Mouse (Mus musculus) layer of hippocampus, adult 2 months (tissue): ENCODE results near the gene Rpl13a. TPM values are rescaled to one million over a fixed set of nuclear protein-coding genes. Genes with fewer than 3 reads are reported as not detected.
"Not testable (repeated sequence)": the region's sequence is repeated elsewhere in the genome, so short reads cannot be mapped to it uniquely, and the experiment has no call there.

ENCODE experiments used
- DNase-seq, 2 experiments: peaks; one replicate each; pipeline ENCODE4 v3.0.0; 2022; ENCODE audit warnings: low spot score in 2 of 2
- H3K27ac ChIP-seq: fragments of 200-600 bp; 2 replicates; pipeline ENCODE4 v1.8.1; 2022
- H3K4me3 ChIP-seq: fragments of 200-600 bp; 2 replicates; pipeline ENCODE4 v1.8.1; 2022; ENCODE audit warnings: mild to moderate bottlenecking
- CTCF ChIP-seq: fragments of 200-600 bp; conservative IDR thresholded peaks from 2 replicates; pipeline ENCODE4 v1.8.1; 2022; ENCODE audit warnings: antibody characterized with exemption, mild to moderate bottlenecking, moderate library complexity
- total RNA-seq, 2 experiments: library from RNA; stranded (reverse); gene quantifications; 2 replicates each; pipeline ENCODE4 v1.2.3; 2021

The Rpl13a gene
- total RNA-seq, 2 experiments from 2014 or later: 808 to 856 TPM

GRCm38 (mm10) chr7:45117566-45117965 is 11.0 kb downstream of the Rpl13a start:
- no peak overlapping the region for H3K4me3 ChIP-seq
- no peak overlapping the region for H3K27ac ChIP-seq
- DNase-seq: no peak
- TF ChIP-seq CTCF: no peak

GRCm38 (mm10) chr7:45113476-45113875 is 15.1 kb downstream of the Rpl13a start:
- no peak for TF ChIP-seq CTCF
- Histone ChIP-seq H3K4me3 (no peak overlapping the region), H3K27ac (no peak overlapping the region)
- no peak for DNase-seq

- no peak for DNase-seq
- Histone ChIP-seq H3K27ac (no peak overlapping the region), H3K4me3 (no peak overlapping the region)
- TF ChIP-seq CTCF: no peak
These were observed 16.0 kb downstream of the Rpl13a start for GRCm38 (mm10) chr7:45112529-45112928.

GRCm38 (mm10) chr7:45111940-45112339 is 16.6 kb downstream of the Rpl13a start:
- H3K4me3 ChIP-seq: no peak overlapping the region
- no peak for TF ChIP-seq CTCF
- H3K27ac ChIP-seq: no peak overlapping the region
- no peak for DNase-seq

- not testable (repeated sequence) for H3K4me3 ChIP-seq, H3K27ac ChIP-seq, DNase-seq
These were observed 18.5 kb downstream of the Rpl13a start for GRCm38 (mm10) chr7:45110089-45110488.

GRCm38 (mm10) chr7:45107052-45107645 is 21.4 kb downstream of the Rpl13a start:
- no peak for DNase-seq
- H3K4me3 ChIP-seq: no peak overlapping the region
- TF ChIP-seq CTCF: no peak
- H3K27ac ChIP-seq: no peak overlapping the region

GRCm38 (mm10) chr7:45106441-45106840 is 22.1 kb downstream of the Rpl13a start:
- H3K4me3 ChIP-seq: no peak overlapping the region
- no peak for DNase-seq
- no peak for TF ChIP-seq CTCF
- no peak overlapping the region for H3K27ac ChIP-seq

- no peak for DNase-seq
- Histone ChIP-seq H3K4me3 (no peak overlapping the region), H3K27ac (no peak overlapping the region)
- TF ChIP-seq CTCF: no peak
These were observed 23.1 kb downstream of the Rpl13a start for GRCm38 (mm10) chr7:45105491-45105890.

GRCm38 (mm10) chr7:45104941-45105340 is 23.6 kb downstream of the Rpl13a start:
- Histone ChIP-seq H3K4me3 (no peak overlapping the region), H3K27ac (no peak overlapping the region)
- TF ChIP-seq CTCF: no peak
- DNase-seq: no peak

- DNase-seq: peak in 1 of 2 experiments; percentile 48
- TF ChIP-seq CTCF: no peak
- Histone ChIP-seq H3K27ac (peak within 1 kb of the TSS; percentile 81), H3K4me3 (peak within 1 kb of the TSS; percentile 46)
These were observed 24.8 kb downstream of the Rpl13a start, which contains the start of gene Fcgrt for GRCm38 (mm10) chr7:45103652-45104180. Gene Fcgrt, minus strand, starts transcription at chr7:45103851.

- peak overlapping the region; percentile 46 for H3K4me3 ChIP-seq
- TF ChIP-seq CTCF: no peak
- H3K27ac ChIP-seq: peak overlapping the region; percentile 81
- DNase-seq: no peak
These were observed 25.5 kb downstream of the Rpl13a start for GRCm38 (mm10) chr7:45102940-45103585.

- no peak overlapping the region for H3K27ac ChIP-seq
- no peak for DNase-seq
These were observed 26.1 kb downstream of the Rpl13a start for GRCm38 (mm10) chr7:45102441-45102840.

GRCm38 (mm10) chr7:45100046-45100445 is 28.5 kb downstream of the Rpl13a start:
- DNase-seq: no peak
- no peak for TF ChIP-seq CTCF
- no peak overlapping the region for H3K4me3 ChIP-seq
- H3K27ac ChIP-seq: no peak overlapping the region

More at GRCm38 (mm10) chr7:45102441-45102840, 26.1 kb downstream of the Rpl13a start:
- no peak for TF ChIP-seq CTCF
- peak overlapping the region; percentile 46 for H3K4me3 ChIP-seq
